Mouse (Mus musculus): Measurements from ENCODE around the gene Asf1b. TPM values are rescaled to one million over a fixed set of nuclear protein-coding genes. Genes with fewer than 3 reads are reported as not detected.

Gene Asf1b
- polyA plus RNA-seq, 1 experiment from 2014 or later: 114 TPM

DNA sequence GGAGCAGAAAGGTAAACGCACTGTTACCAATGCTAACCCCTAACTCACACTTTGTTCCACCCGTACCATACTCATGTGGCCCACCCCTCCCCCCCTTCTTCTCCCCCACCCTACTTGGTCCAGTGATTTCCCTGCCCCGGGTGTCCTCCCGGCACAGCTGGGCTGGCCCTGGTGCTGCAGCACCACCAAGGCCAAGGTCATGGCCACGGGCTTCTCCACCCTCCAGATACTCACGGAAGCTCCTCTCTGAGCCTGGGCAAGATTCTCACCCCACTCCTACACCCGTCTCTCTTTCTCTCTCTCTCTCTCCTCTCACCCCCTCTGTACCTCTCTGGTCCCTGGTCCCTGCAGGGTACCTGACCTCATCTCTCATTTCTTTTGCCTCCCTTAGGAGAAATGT is 29.0 kb upstream of the Asf1b start:
- no peaks in the 10 kb centered on the region for H3K4me1 ChIP-seq (replicated peaks)
- H3K4me3 ChIP-seq (replicated peaks): no peak overlapping the region
- H3K27me3 ChIP-seq: no peaks in the 10 kb centered on the region
- WGBS (ENCODE audit: insufficient replicate concordance): 52% methylated on average over 7 of the region's 7 CpGs
- H3K9me3 ChIP-seq (replicated peaks): no peaks in the 10 kb centered on the region
- H3K9ac ChIP-seq: no peak overlapping the region
- peaks cover 28% of the 10 kb centered on the region for H3K36me3 ChIP-seq
- ATAC-seq (ENCODE audit: low read depth) (no peak), DNase-seq (no peak)
- no peak overlapping the region for H3K4me2 ChIP-seq
- H3K27ac ChIP-seq: no peak overlapping the region

GRCm38 (mm10) chr8:83934222-83934621 is 21.1 kb upstream of the Asf1b start:
- peaks cover 71% of the 10 kb centered on the region for H3K36me3 ChIP-seq
- no peak overlapping the region for H3K27ac ChIP-seq
- H3K4me3 ChIP-seq (replicated peaks): no peak overlapping the region
- no peaks in the 10 kb centered on the region for H3K4me1 ChIP-seq (replicated peaks)
- H3K9me3 ChIP-seq (replicated peaks): no peaks in the 10 kb centered on the region
- DNase-seq (no peak), ATAC-seq (ENCODE audit: low read depth) (no peak)
- no peak overlapping the region for H3K4me2 ChIP-seq
- no peak overlapping the region for H3K9ac ChIP-seq
- H3K27me3 ChIP-seq: no peaks in the 10 kb centered on the region
- WGBS (ENCODE audit: insufficient replicate concordance): 66% methylated on average over 5 of the region's 5 CpGs

DNA sequence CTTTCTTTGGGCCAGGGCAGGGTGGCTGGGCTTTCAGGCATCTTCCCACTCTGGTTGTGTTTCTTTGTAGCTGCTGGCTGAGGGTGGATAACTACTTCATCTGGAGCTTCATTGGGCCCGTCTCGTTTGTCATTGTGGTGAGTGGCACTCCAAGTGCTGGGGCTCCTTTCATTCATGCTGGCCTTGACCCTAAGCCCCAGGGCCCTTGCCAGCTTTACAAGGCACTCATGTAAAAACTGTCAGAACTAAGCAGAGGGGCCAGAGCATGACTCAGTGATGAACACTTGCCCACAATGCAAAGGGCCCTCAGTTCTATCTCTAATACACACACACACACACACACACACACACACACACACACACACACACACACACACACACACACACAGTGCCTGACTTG is 20.3 kb upstream of the Asf1b start:
- no peak overlapping the region for H3K4me2 ChIP-seq
- H3K27me3 ChIP-seq: no peaks in the 10 kb centered on the region
- peaks cover 66% of the 10 kb centered on the region for H3K36me3 ChIP-seq
- DNase-seq (no peak), ATAC-seq (ENCODE audit: low read depth) (no peak)
- no peak overlapping the region for H3K9ac ChIP-seq
- H3K9me3 ChIP-seq (replicated peaks): no peaks in the 10 kb centered on the region
- no peak overlapping the region for H3K27ac ChIP-seq
- no peaks in the 10 kb centered on the region for H3K4me1 ChIP-seq (replicated peaks)
- 61% methylated on average over 2 of the region's 2 CpGs for WGBS (ENCODE audit: insufficient replicate concordance)
- no peak overlapping the region for H3K4me3 ChIP-seq (replicated peaks)

- ATAC-seq (ENCODE audit: low read depth) (no peak), DNase-seq (no peak)
- 72% methylated on average over 8 of the region's 8 CpGs for WGBS (ENCODE audit: insufficient replicate concordance)
- Histone ChIP-seq H3K9me3 (replicated peaks) (no peaks in the 10 kb centered on the region), H3K27ac (no peak overlapping the region), H3K4me1 (replicated peaks) (no peaks in the 10 kb centered on the region), H3K27me3 (no peaks in the 10 kb centered on the region), H3K4me2 (no peak overlapping the region), H3K36me3 (peaks cover 63% of the 10 kb centered on the region), H3K9ac (no peak overlapping the region), H3K4me3 (replicated peaks) (no peak overlapping the region)
Observed at GRCm38 (mm10) chr8:83935435-83935834, 19.9 kb upstream of the Asf1b start.

GRCm38 (mm10) chr8:83937645-83938044 is 17.7 kb upstream of the Asf1b start:
- Histone ChIP-seq H3K36me3 (peaks cover 52% of the 10 kb centered on the region), H3K9me3 (replicated peaks) (no peaks in the 10 kb centered on the region), H3K9ac (no peak overlapping the region), H3K4me1 (replicated peaks) (no peaks in the 10 kb centered on the region), H3K27ac (no peak overlapping the region), H3K27me3 (no peaks in the 10 kb centered on the region), H3K4me3 (replicated peaks) (no peak overlapping the region), H3K4me2 (no peak overlapping the region)
- 69% methylated on average over 7 of the region's 7 CpGs for WGBS (ENCODE audit: insufficient replicate concordance)
- ATAC-seq (ENCODE audit: low read depth): no peak
- DNase-seq: no peak

DNA sequence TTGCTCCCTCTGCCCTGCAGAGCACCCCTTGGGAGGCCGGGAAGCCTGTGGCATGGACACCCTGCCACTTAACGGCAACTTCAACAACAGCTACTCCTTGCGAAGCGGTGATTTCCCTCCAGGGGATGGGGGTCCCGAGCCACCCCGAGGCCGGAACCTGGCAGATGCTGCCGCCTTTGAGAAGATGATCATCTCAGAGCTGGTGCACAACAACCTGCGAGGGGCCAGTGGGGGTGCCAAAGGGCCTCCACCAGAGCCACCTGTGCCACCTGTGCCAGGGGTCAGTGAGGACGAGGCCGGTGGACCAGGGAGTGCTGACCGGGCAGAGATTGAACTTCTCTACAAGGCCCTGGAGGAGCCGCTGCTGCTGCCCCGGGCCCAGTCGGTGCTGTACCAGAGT is 17.0 kb upstream of the Asf1b start:
- WGBS (ENCODE audit: insufficient replicate concordance): 79% methylated on average over 15 of the region's 15 CpGs
- Histone ChIP-seq H3K27me3 (no peaks in the 10 kb centered on the region), H3K4me3 (replicated peaks) (no peak overlapping the region), H3K27ac (no peak overlapping the region), H3K4me1 (replicated peaks) (no peaks in the 10 kb centered on the region), H3K36me3 (peaks cover 46% of the 10 kb centered on the region), H3K4me2 (no peak overlapping the region), H3K9me3 (replicated peaks) (no peaks in the 10 kb centered on the region), H3K9ac (no peak overlapping the region)
- no peak for DNase-seq
- no peak for ATAC-seq (ENCODE audit: low read depth)

DNA sequence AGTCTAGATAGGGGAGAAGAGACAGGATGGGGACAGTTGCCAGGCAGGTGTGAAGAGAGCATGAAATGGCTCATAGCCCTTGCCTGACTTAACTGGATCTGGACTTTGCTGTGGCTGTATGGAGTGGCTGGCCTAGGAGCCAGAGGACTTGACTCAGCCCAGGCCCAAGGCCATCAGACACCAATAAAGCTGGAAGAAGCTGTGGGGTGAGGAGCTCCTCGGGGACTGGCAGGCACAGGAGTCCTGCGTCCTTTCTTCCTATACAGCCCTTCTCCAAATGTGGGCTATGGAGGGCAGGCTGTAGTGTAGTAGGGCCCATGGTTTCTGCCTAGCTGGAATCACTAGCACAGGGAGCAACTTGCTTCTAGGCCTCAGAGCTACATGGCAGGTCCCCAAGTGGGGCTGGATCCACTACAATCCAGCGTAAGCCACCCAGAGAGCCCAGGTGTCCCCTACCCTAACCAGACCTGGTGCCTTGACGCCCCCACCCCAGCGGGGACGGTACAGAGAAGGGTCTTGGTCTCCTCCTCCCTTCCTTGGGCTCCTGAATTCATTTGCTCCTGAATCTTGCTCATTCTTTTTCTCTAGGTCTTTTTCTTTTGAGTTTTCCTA is 14.1 kb upstream of the Asf1b start:
- Histone ChIP-seq H3K27ac (no peak overlapping the region), H3K27me3 (no peaks in the 10 kb centered on the region), H3K4me2 (no peak overlapping the region), H3K4me1 (replicated peaks) (no peaks in the 10 kb centered on the region), H3K4me3 (replicated peaks) (no peak overlapping the region), H3K9ac (no peak overlapping the region), H3K36me3 (peaks cover 22% of the 10 kb centered on the region; the same call in 1 of the 2 replicates), H3K9me3 (replicated peaks) (no peaks in the 10 kb centered on the region)
- no peak for DNase-seq
- no peak for ATAC-seq (ENCODE audit: low read depth)
- WGBS (ENCODE audit: insufficient replicate concordance): 55% methylated on average over 6 of the region's 6 CpGs

DNA sequence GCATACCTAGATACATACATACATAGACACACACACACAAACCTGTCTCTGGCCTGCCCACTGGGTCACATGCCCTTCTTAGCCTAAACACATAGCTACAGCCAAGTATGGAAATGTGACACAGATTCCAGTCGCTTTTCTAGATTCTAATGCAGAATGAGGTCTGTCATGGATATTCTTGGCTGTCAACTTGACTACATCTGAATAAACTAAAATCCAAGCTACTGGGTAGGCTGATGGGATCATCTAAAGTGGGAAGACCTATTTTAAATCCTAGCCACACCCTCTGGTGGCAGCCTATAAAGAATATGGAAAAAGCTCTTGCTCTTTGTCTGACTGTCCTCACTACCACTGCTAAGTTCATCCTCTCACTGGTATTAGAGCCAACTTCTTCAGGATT is 12.9 kb upstream of the Asf1b start:
- Histone ChIP-seq H3K4me3 (replicated peaks) (no peak overlapping the region), H3K27ac (no peak overlapping the region), H3K36me3 (peaks cover 17% of the 10 kb centered on the region; the same call in 1 of the 2 replicates), H3K4me1 (replicated peaks) (no peaks in the 10 kb centered on the region), H3K27me3 (no peaks in the 10 kb centered on the region; the same call in 1 of the 2 replicates), H3K4me2 (no peak overlapping the region), H3K9me3 (replicated peaks) (no peaks in the 10 kb centered on the region), H3K9ac (no peak overlapping the region)
- DNase-seq (no peak), ATAC-seq (ENCODE audit: low read depth) (no peak)
- 61% methylated on average over 1 of the region's 1 CpGs for WGBS (ENCODE audit: insufficient replicate concordance)

- DNase-seq: no peak
- Histone ChIP-seq H3K4me3 (replicated peaks) (no peak overlapping the region), H3K9me3 (replicated peaks) (no peaks in the 10 kb centered on the region), H3K4me2 (no peak overlapping the region), H3K36me3 (no peaks in the 10 kb centered on the region), H3K27ac (no peak overlapping the region), H3K4me1 (replicated peaks) (no peaks in the 10 kb centered on the region), H3K27me3 (no peaks in the 10 kb centered on the region; the same call in 1 of the 2 replicates), H3K9ac (no peak overlapping the region)
- ATAC-seq (ENCODE audit: low read depth): no peak
- WGBS (ENCODE audit: insufficient replicate concordance): 29% methylated on average over 3 of the region's 3 CpGs
Observed at GRCm38 (mm10) chr8:83945540-83945939, 9.8 kb upstream of the Asf1b start.

- H3K4me1 ChIP-seq (replicated peaks): peaks cover 30% of the 10 kb centered on the region
- peak overlapping the region; percentile 63 for H3K9ac ChIP-seq
- peak overlapping the region; percentile 94 for H3K4me3 ChIP-seq (replicated peaks)
- H3K4me2 ChIP-seq: peak overlapping the region; percentile 92
- no peaks in the 10 kb centered on the region for H3K27me3 ChIP-seq
- DNase-seq: no peak
- H3K27ac ChIP-seq: peak overlapping the region; percentile 36; the same call in 1 of the 2 replicates
- ATAC-seq (ENCODE audit: low read depth): no peak
- 3% methylated on average over 14 of the region's 14 CpGs for WGBS (ENCODE audit: insufficient replicate concordance)
- no peaks in the 10 kb centered on the region for H3K9me3 ChIP-seq (replicated peaks)
- peaks cover 17% of the 10 kb centered on the region for H3K36me3 ChIP-seq
Observed at GRCm38 (mm10) chr8:83954749-83955105, 580 bp upstream of the Asf1b start.

DNA sequence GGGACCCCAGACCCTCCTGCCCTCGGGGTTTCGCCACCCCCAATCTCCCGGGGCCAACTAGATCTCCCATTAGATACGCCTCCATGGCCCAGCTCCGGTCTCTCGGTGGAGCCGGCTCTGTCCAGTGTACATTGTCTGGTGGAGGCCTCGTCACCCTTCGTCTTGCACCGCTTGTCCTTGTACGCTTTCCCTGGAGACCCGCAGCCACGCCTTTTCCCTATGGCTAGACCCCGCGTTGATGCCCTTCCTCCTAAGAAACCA is 581 bp downstream of the Asf1b start:
- no peak for ATAC-seq (ENCODE audit: low read depth)
- peak overlapping the region; percentile 83 for H3K27ac ChIP-seq

DNA sequence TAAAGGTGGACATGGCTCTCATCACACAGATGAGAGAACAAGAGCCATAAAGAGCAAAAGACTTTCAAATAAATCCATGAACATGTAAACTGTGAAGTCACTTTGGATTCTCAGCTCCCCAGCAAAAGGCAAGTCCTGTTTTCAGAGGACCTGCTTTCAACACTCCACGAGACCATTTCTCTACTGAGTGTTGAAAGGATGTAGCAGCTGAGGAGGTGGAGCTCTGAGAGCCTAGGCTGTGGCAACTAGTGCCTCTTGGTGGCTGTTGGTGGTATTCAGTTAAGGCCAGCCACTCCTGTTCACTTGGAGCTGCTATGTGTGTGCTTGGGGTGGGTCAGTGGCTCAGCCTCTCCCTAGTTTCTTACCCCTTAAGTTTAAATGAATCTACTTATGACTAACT is 1.5 kb downstream of the Asf1b start:
- Histone ChIP-seq H3K4me2 (peak overlapping the region; percentile 92), H3K27me3 (no peaks in the 10 kb centered on the region), H3K4me1 (replicated peaks) (peaks cover 30% of the 10 kb centered on the region), H3K36me3 (peaks cover 26% of the 10 kb centered on the region), H3K9me3 (replicated peaks) (no peaks in the 10 kb centered on the region), H3K27ac (no peak overlapping the region; the same call in 1 of the 2 replicates), H3K9ac (peak overlapping the region; percentile 92), H3K4me3 (replicated peaks) (peak overlapping the region; percentile 94)
- 15% methylated on average over 1 of the region's 1 CpGs for WGBS (ENCODE audit: insufficient replicate concordance)
- ATAC-seq (ENCODE audit: low read depth) (no peak), DNase-seq (peak; percentile 35)

More for the DNA sequence above, 581 bp downstream of the Asf1b start:
- Histone ChIP-seq H3K4me1 (replicated peaks) (peaks cover 30% of the 10 kb centered on the region), H3K4me3 (replicated peaks) (peak overlapping the region; percentile 94), H3K27me3 (no peaks in the 10 kb centered on the region), H3K36me3 (peaks cover 19% of the 10 kb centered on the region), H3K9me3 (replicated peaks) (no peaks in the 10 kb centered on the region), H3K4me2 (peak overlapping the region; percentile 92), H3K9ac (peak overlapping the region; percentile 92)
- WGBS (ENCODE audit: insufficient replicate concordance): 1% methylated on average over 15 of the region's 15 CpGs
- DNase-seq: no peak

Data from liver, embryonic 13.5 days (tissue).